Mouse (Mus musculus) G1E (cell line): ENCODE data around the gene Hoxa3. TPM values are rescaled to one million over a fixed set of nuclear protein-coding genes. Genes with fewer than 3 reads are reported as not detected.

Source experiments
- ATAC-seq: 2 replicates; pipeline ENCODE4 v1.8.0; 2016; ENCODE audit warnings: mild to moderate bottlenecking; ENCODE audit not compliant: insufficient number of reproducible peaks, poor library complexity, low FRiP score, severe bottlenecking; ENCODE audit errors: extremely low read depth
- DNase-seq: peaks from one replicate; pipeline ENCODE4 v3.0.0; 2012; ENCODE audit warnings: low spot score
- H3K27me3 ChIP-seq: 2 replicates; pipeline ENCODE4 v1.6.1; 2012; ENCODE audit warnings: mild to moderate bottlenecking, low read length, inconsistent platforms; ENCODE audit not compliant: insufficient read depth
- H3K36me3 ChIP-seq: replicated peaks from 2 replicates; pipeline ENCODE3; 2012; ENCODE audit warnings: mild to moderate bottlenecking, inconsistent platforms
- H3K4me1 ChIP-seq: 2 replicates; pipeline ENCODE4 v1.6.1; 2012; ENCODE audit warnings: low read depth, low read length, inconsistent platforms, mixed read lengths; ENCODE audit not compliant: insufficient read depth
- H3K4me3 ChIP-seq: 2 replicates; pipeline ENCODE4 v1.5.1; 2012; ENCODE audit warnings: low read depth, mild to moderate bottlenecking, inconsistent platforms, low read length, moderate library complexity, mixed read lengths
- H3K9me3 ChIP-seq: replicated peaks from 2 replicates; pipeline ENCODE4 v1.6.1; 2012; ENCODE audit warnings: inconsistent platforms
- CTCF ChIP-seq: IDR thresholded peaks from 2 replicates; pipeline ENCODE4 v1.5.1; 2012; ENCODE audit warnings: low read depth, low read length, inconsistent platforms, mixed read lengths
- GATA1 ChIP-seq: IDR thresholded peaks from 2 replicates; pipeline ENCODE4 v1.6.1; 2012; ENCODE audit warnings: borderline replicate concordance, low read length, inconsistent platforms, mixed read lengths
- GATA2 ChIP-seq: IDR thresholded peaks from 2 replicates; pipeline ENCODE4 v1.6.1; 2012; ENCODE audit warnings: low read depth, low read length, inconsistent platforms, borderline replicate concordance
- POLR2AphosphoS5 ChIP-seq: IDR thresholded peaks from 2 replicates; pipeline ENCODE4 v1.6.1; 2012; ENCODE audit warnings: low read depth, low read length, inconsistent platforms; ENCODE audit not compliant: insufficient replicate concordance
- TAL1 ChIP-seq: conservative IDR thresholded peaks from 2 replicates; pipeline ENCODE4 v1.6.1; 2012; ENCODE audit warnings: low read depth, low read length, inconsistent platforms, mixed read lengths
- polyA plus RNA-seq: library from polyadenylated mRNA; stranded (reverse); fragments of >175 nt; gene quantifications from 2 replicates; pipeline ENCODE4 v1.2.3, GENCODE M21; 2012
- total RNA-seq, 2 experiments: library from RNA; stranded (forward) in 1 of 2; stranded (reverse) in 1 of 2; fragments of 200-1000 nt in 1 of 2; fragments of >200 nt in 1 of 2; fragmentation: Nextera tagmentation in 1 of 2; gene quantifications; 2 replicates each; pipeline ENCODE4 v1.2.3; 2014 to 2017

Hoxa3 gene
- total and polyA plus RNA-seq, 3 experiments, result 0.16 TPM; not detected in 2

GRCm38 (mm10) chr6:52173648-52174047 lies 39.5 kb downstream of the Hoxa3 start:
- H3K4me3 ChIP-seq, result no peak overlapping the region
- H3K9me3 ChIP-seq, result no peaks in the 10 kb centered on the region
- DNase-seq (no peak), ATAC-seq (no peak)
- H3K27me3 ChIP-seq, result peaks cover 59% of the 10 kb centered on the region
- no peaks in the 10 kb centered on the region for H3K4me1 ChIP-seq
- H3K36me3 ChIP-seq, result no peaks in the 10 kb centered on the region
- TF ChIP-seq GATA2, result no peak
- no peak for TF ChIP-seq CTCF
- TF ChIP-seq GATA1, result no peak
- no peak for TF ChIP-seq POLR2AphosphoS5
- TF ChIP-seq TAL1, result no peak

- ATAC-seq (no peak), DNase-seq (no peak)
- H3K4me3 ChIP-seq, result no peak overlapping the region
- H3K36me3 ChIP-seq, result no peaks in the 10 kb centered on the region
- TF ChIP-seq POLR2AphosphoS5, result no peak
- TF ChIP-seq GATA2, result no peak
- no peak for TF ChIP-seq GATA1
- no peak for TF ChIP-seq TAL1
- no peak for TF ChIP-seq CTCF
- no peaks in the 10 kb centered on the region for H3K4me1 ChIP-seq
- no peaks in the 10 kb centered on the region for H3K9me3 ChIP-seq
- peaks cover 59% of the 10 kb centered on the region for H3K27me3 ChIP-seq
Observed at GRCm38 (mm10) chr6:52172501-52172900, 40.6 kb downstream of the Hoxa3 start.

DNA sequence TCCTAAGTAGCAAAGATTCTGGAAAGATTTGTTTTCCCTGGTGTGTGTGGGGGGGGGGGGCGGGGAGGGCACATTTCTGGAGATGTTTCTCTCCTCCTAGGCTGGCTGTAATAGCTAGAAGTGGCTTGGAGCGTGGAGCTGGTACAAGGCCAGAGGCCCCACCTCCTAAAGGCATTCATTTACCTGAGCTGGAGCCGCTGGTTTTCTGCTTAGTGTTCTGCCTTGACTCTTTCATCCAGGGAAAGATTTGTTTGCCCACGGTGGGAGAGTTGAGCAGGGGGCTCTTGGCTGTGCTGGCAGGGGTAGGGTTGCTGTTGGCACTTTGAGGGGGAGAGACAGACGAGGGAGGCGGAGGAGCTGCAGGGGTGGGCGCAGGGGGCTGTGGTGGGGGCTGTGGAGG lies 41.2 kb downstream of the Hoxa3 start:
- no peak for DNase-seq
- H3K27me3 ChIP-seq, result peaks cover 58% of the 10 kb centered on the region
- H3K9me3 ChIP-seq, result no peaks in the 10 kb centered on the region
- H3K36me3 ChIP-seq, result no peaks in the 10 kb centered on the region
- no peaks in the 10 kb centered on the region for H3K4me1 ChIP-seq
- ATAC-seq, result no peak
- TF ChIP-seq GATA2 (no peak), CTCF (no peak), TAL1 (no peak), GATA1 (no peak), POLR2AphosphoS5 (no peak)
- H3K4me3 ChIP-seq, result no peak overlapping the region

GRCm38 (mm10) chr6:52171331-52171730 lies 41.8 kb downstream of the Hoxa3 start:
- TF ChIP-seq CTCF, result no peak
- TF ChIP-seq TAL1, result no peak
- TF ChIP-seq GATA2, result no peak
- no peak for TF ChIP-seq POLR2AphosphoS5
- TF ChIP-seq GATA1, result no peak

GRCm38 (mm10) chr6:52170898-52171223 lies 42.3 kb downstream of the Hoxa3 start:
- Histone ChIP-seq H3K9me3 (no peaks in the 10 kb centered on the region), H3K4me3 (no peak overlapping the region), H3K27me3 (peaks cover 59% of the 10 kb centered on the region), H3K4me1 (no peaks in the 10 kb centered on the region), H3K36me3 (no peaks in the 10 kb centered on the region)
- DNase-seq, result no peak
- no peak for ATAC-seq
- TF ChIP-seq GATA2 (no peak), GATA1 (no peak), TAL1 (no peak), CTCF (no peak), POLR2AphosphoS5 (no peak)

More at GRCm38 (mm10) chr6:52171331-52171730, 41.8 kb downstream of the Hoxa3 start:
- H3K4me1 ChIP-seq, result no peaks in the 10 kb centered on the region
- H3K36me3 ChIP-seq, result no peaks in the 10 kb centered on the region
- H3K4me3 ChIP-seq, result no peak overlapping the region
- ATAC-seq (no peak), DNase-seq (no peak)
- H3K27me3 ChIP-seq, result peaks cover 59% of the 10 kb centered on the region
- H3K9me3 ChIP-seq, result no peaks in the 10 kb centered on the region

GRCm38 (mm10) chr6:52170166-52170897 lies 42.8 kb downstream of the Hoxa3 start:
- H3K4me1 ChIP-seq, result no peaks in the 10 kb centered on the region
- no peak for DNase-seq
- ATAC-seq, result no peak
- peaks cover 62% of the 10 kb centered on the region for H3K27me3 ChIP-seq
- H3K4me3 ChIP-seq, result no peak overlapping the region
- no peak for TF ChIP-seq GATA2
- TF ChIP-seq TAL1, result no peak
- TF ChIP-seq CTCF, result no peak
- TF ChIP-seq GATA1, result no peak
- no peak for TF ChIP-seq POLR2AphosphoS5
- no peaks in the 10 kb centered on the region for H3K9me3 ChIP-seq
- no peaks in the 10 kb centered on the region for H3K36me3 ChIP-seq
